Mouse (Mus musculus) brain, adult 2 months (tissue): ENCODE data around the gene H60b.
"Not testable (repeated sequence)": the region's sequence is repeated elsewhere in the genome, so short reads cannot be mapped to it uniquely, and the experiment has no call there.

Experiments used
- DNase-seq: peaks from one replicate; pipeline ENCODE4 v3.0.0; 2011; ENCODE audit warnings: low read depth, low spot score

H60b gene

DNA sequence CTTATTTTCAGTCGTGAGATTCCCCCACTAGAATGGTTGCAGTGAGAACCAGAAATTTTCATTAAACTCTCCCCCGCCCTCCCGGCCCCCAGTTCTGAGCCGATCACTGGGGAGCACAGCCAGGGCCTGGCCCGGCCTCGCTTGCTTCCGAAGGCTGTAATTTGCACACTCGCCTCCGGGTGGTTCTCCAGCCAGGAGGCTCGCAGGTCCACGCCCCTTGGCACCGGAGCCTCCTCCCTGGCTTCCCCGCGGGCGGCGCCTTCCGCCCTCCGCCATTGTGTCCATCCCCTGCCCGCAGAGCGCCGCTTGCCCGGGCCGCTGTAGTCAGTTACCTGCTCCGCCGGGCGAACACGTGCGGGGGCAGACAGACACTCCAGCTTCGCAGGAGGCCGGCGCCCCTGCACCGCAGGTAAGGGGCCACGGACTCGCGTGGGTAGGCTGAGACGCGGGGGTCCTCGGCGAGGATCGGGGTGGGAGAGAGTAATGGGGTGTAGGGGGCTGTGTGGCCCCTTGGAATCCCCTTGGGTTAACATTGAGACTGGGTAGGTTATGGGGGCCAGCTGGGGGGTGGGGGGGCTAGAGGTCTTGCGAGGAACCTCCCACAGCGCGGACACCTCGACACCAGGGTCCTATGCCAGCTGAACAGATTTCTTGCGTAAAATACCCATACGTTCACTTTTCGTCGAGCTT lies at the start of gene H60b, which contains the start of gene Raet1e:
H60b (plus strand) TSS at position 277 of the 690 bp plus-strand sequence.
Raet1e (plus strand) TSS at position 260 of the 690 bp plus-strand sequence.
- DNase-seq: not testable (repeated sequence)

DNA sequence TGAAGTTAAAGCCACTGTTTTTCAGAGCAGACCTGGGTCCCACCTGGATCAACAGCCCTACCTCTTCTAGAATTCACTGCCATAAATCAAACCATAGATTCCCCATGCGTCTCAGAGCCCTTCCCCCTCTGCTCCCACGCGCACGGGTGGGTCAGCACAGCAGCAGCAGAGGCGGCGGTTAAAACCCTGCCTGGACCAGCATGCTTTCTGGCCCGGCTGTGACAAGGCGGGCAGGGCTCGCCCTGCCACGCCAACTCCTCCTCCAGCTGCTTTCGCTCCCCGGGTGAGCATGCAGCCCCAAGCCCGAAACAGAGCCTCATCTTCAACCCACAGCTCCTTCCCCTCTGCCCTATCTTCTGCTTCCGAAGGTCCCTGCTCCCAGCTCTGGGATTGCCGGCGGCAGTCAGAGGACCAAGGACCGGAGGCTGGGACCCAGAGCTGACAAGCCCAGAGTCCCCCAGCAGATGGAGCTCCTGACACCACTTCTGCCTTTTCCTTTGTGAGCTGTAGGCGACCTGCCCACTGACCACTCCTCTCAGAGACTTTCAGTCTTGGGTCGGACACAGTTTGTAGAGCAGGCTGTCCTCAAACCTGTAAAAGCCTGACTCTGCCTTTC lies 17.6 kb upstream of the H60b start:
- DNase-seq: peak; percentile 54

DNA sequence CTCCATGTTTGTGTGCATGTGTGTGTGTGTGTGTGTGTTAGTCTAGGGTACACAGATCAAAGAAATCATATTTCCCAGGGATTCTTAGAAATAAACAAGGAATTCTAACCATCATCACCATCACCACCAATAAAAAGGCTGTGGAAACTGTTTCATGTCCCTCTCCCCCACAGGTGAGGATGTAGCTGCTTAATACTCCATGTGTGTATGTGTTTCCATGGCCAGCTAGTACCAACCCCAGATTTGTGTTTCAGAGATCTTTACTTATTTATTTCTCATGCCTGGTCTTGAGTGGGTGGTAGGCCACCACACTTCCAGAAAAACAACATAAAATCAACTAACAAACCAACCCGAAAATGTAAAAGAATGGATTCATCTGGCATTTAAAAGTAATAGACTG lies 16.2 kb upstream of the H60b start:
- peak; percentile 47 for DNase-seq

DNA sequence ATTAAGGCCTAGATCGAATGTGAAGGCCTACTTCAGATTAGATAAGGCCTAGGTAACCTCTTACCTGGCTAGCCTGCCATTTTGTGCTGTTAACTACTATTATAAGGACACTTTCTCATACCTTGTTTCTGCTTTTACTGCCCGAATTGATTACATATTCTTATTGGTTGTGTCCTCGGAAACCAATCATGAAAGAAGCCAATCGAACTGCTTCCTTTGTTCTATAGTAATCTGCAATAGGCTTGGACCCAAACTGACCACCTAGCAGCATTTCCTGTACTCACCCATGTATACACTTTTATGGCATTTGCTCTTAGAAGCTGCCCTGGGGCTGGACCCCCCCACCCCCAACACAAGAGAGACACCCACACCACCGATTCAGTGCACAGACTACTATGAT lies 15.5 kb upstream of the H60b start:
- no peak for DNase-seq

- peak; percentile 33 for DNase-seq
Observed at GRCm38 (mm10) chr10:22148441-22149072, 9.8 kb upstream of the H60b start.

DNA sequence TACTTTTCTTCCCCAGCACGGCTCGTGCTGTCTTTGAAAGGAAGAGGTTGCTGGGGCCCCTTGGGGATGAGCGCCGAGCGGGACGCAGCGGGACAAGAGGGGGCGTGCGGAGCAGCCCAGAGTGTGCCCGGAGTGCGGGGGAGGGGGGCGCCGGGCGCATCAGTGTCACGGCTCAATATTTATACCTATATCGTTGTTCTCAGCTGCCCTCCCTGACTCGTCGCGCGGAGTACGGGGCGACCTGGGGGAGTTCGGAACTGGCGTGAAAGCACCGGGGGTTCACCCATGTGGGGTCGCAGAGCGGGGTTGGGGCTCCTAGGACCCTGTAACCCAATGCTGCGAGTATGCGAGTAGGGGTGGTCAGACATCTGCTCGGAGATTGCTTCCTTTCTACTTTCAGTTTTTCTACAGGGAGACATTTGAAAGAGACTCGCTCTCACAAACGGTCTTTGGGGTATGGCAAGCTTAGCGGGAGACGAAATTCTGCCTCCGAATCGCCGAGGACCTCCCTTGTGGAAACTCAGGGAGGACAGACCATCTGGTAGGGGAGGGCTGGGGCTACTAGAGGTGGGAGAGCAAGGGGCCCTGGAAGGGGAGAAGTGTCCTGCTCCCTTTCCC lies 9.2 kb upstream of the H60b start, which contains the start of gene E030030I06Rik:
E030030I06Rik (minus strand) TSS at position 198 of the 618 bp plus-strand sequence.
- no peak for DNase-seq

- no peak for DNase-seq
Observed at GRCm38 (mm10) chr10:22149691-22150465, 8.5 kb upstream of the H60b start.

DNA sequence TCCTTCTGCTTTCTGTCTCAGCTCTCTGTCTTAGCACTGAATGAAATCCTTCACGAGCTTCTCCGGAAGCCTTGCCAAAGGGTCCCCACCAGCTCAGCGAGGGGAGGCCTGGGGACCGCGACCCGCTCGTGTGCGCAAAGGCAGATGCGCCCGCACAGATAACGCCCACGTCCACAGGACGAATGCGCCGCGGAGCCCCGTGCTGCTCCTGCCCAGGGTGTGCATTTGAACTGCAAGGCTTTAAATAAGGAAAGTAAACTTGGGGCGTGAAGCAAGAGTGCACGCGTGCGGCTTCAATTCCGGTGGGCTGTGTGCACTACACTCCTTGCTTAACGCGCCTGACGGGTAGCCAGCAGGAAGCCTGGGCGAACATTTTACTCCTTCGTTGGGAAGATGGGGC lies 7.8 kb upstream of the H60b start:
- no peak for DNase-seq

DNA sequence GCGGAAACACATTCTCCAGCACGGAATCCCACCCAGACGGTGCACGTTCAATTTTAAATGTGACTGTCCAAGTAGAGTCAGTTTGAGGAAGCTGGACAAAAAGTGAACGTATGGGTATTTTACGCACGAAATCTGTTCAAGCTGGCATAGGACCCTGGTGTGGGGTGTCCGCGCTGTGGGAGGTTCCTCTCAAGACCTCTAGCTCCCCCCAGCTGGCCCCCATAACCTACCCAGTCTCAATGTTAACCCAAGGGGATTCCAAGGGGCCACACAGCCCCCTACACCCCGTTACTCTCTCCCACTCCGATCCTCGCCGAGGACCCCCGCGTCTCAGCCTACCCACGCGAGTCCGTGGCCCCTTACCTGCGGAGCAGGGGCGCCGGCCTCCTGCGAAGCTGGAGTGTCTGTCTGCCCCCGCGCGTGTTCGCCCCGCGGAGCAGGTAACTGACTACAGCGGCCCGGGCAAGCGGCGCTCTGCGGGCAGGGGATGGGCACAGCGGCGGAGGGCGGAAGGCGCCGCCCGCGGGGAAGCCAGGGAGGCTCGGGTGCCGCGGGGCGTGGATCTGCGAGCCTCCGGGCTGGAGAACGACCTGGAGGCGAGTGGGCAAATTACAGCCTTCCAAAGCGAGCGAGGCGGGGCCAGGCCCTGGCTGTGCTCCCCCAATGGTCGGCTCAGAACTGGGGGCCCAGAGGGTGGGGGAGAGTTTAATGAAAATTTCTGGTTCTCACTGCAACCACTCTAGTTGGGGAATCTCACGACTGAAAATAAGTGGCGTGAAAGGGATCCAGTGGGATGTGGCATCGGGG lies 7.1 kb upstream of the H60b start:
- DNase-seq: not testable (repeated sequence)

DNA sequence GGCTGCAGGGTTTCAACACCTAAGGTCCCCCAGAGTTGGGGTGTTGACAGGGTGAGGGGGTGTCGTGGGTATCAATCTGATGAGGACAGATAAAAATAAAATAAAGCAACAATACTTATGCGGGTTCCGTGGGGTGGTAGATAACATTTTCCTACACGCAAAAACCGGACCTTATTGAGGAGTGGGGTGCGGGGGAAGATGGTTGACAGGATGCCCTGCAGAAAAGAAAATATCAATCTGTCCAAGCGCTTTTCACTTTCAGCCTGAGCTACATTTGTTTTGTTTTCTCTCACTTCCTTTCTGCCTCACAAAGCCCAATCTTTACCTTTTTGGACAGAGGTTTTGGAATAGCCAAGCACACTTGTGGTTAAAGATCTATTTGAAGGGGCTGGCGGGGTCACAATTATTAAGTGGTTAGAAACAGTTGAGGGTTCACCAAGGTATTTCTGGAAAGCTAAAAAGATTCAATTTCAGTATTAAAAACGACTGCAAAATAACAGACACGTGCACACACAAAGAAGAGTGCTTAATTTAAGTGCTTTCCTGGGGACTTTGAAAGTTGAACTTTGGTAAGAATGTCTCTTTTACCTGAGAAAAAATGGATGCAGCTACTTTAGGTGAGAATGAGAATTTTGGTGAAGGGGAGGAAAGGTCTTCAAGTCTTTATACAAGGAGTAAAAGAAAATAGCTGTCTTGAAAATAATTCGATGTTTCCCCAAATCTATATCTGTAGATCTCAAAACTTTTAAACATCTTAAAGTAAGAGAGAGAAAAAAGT lies 6.3 kb upstream of the H60b start:
- not testable (repeated sequence) for DNase-seq

DNA sequence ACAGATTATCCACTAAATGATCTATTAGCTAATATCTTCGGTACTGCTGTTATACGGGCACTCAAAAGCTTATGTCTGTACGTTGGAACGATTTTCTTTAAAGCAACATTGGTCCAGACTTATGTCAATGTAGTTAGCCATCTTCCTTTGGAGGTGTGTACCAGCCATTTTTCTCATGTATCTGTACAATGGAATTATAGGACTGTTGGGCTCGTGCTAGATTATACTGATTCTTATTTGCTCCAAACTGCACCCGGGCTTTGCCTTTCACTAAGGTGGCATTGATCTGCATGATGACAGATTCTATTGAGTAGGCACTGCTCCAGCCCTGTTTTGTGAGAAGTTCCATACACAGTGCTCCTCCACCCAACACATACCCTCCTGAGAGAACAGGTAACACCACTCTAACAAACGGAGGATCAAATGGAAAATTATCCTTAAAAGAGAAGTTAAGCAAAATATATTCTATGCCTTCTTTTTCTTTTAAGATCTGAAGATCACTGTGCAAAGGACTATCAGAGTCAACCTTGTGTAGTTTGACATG lies 5.2 kb upstream of the H60b start:
- DNase-seq: not testable (repeated sequence)

DNA sequence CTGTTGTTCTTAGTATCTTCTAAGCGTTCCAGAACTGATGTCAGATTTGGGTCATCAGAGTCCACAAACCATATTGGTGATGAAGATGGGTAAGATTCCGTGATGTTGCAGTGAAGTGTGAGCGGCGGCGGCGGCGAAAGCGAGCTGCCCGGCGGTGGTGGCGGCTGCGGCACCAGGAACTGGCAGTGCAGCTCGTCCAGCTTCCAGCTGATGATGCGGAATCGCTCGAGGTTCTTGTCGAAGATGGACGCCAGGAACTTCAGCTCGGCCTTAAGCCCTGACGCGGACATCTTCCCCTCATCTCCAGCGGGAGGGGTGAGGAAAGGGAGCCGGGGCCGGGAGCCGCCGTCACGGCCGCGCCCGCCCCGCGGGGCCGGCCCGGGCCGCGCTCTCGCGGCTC lies 4.3 kb upstream of the H60b start:
- DNase-seq: not testable (repeated sequence)

DNA sequence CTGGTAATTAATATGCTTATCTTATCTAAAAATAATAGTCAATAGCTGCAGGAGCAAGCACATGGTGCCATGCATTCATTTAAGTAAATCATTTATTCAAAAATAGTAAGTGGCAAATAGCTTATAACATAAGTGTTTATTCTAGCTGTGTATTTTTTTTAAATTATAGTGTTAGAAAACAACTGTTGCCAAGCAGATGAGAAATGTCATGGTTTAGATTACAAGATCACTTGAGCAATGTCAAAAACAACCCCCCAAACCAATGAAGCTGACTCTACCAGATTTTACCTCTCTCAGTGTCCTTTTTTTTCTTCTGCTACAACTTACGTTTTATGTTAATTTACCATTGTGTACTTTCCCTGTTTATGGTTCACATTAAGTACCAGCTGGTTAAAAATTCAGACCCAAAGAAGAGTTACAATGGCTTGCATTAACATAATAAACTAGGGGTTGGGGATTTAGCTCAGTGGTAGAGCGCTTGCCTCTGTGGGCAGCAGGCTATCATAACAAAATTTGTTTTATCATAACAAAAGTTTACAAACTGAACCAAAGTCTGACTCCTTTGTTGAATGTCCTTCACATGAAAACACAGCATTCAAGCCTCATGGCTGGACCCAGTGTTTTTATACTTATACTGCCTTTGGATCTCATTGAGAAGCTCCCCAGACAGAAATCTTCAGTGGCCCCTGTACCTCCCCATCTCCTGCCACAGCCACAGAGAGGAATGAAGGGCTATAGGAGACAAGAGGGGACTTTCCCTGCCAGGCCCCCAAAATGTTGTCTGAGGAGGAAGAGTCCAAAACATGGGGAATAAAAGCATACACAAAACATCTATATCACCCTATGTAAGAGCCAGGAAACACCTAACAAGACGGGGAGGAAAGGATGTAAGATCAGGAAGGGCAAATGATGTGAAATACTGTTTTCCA lies 3.3 kb upstream of the H60b start:
- DNase-seq: no peak

DNA sequence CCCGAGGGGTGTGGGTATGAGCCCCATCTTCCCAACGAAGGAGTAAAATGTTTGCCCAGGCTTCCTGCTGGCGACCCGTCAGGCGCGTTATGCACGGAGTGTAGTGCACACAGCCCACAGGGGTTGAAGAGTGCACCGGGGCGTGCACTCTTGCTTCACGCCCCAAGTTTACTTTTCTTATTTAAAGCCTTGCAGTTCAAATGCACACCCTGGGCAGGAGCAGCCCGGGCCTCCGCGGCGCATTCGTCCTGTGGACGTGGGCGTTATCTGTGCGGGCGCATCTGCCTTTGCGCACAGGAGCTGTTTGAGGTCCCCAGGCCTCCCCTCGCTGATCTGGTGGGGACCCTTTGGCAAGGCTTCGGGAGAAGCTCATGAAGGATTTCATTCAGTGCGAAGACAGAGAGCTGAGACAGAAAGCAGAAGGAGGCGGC lies 760 bp downstream of the H60b start:
- no peak for DNase-seq

DNA sequence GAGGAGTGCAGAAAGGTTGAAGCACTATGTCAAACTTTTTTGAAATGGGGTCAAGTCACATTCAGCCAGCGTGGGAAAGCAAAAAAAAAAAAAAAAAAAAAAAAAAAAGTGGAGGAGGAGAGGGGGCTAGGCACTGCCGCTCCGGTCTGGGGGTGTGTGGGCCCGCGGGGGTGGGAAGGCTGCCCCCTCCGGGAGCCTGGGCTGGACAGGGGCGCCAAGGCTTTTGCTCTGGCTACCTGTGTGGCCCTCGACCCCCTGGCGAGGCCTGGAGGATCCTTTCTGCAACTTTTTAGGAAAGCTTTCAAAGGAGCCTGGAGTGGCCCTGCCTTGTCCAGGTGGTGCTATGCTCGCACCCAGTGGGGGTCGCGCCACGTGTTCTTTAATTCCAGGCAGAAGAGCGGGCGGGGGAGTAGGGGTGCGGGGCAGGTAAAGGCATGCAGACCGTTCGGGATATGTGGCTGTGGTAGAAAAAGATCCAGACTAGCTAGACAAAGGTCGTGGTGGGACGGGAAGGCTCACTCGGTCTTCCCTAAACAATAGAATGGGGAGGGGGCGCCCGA lies 1.3 kb downstream of the H60b start:
- no peak for DNase-seq

DNA sequence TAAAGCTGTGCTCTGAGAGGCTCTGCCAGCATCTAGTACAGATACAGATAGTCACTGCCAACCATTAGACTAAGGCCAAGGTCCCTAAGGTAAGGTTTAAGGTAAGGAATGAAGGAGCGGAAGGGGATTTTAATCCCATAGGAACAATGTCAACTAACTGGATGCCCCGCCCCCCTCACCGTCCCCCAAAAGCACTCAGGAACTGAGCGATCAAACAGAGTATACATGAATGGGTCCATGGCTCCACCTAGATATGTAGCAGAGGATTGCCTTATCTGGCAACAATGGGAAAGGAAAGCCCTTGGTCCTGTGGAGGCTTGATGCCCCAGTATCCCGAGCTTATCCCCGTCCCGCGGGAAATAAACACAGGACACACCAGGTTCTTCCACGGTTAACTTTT lies 4.9 kb downstream of the H60b start:
- DNase-seq: not testable (repeated sequence)

DNA sequence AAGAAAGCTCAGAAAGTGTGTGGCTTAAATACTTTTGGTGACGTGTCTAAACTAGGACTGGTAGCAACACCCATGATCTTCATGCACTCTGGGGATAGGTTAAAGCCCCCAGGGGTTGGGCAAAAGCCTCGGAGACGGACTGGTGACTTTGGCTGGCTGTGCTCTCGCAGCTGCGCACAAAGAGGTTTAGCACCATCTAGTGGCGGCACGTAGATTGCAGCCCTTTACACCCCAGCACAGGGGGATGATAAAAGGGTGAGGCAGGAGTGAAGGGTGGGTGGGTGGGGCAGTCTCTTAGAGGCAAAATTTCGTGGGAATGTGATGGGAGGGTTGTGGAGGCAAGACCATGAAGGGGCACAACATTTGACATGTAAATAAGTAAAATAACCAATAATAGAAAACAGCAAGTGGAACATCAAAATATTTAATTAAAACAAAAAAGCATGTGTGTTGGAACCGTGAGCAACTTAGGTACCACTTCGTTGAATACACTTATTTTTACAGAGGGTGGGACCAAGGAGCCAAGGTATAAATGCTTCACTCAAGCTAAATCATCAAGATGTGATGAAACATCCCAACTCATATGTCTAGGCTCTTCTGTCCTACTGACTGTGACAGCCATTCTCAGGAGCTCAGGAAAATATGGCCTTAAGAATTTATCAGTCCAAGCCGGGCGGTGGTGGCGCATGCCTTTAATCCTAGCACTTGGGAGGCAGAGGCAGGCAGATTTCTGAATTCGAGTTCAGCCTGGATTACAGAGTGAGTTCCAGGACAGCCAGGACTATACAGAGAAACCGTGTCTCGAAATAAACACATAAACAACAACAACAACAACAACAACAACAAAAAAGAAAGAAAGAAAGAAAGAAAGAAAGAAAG lies 5.6 kb downstream of the H60b start:
- not testable (repeated sequence) for DNase-seq
